ENCODE assay signal across 9 mouse cellular contexts in genomic region chr7:132576891-132577290, GRCm38 (mm10). TPM values are rescaled to one million over a fixed set of nuclear protein-coding genes. Genes with fewer than 3 reads are reported as not detected.
DNase-seq lines count a peak whose midpoint lies in the region; ATAC-seq and TF ChIP-seq lines count a peak whose summit lies in the region.
"Had no signal": no experiment of that assay in that cellular context is flagged by ENCODE, and none has a peak within 500 bp of the region (broad histone marks: within the 10 kb centered on the region; RNA-seq: fewer than 3 reads in every experiment).

No protein-coding gene starts in this region.

- ATAC-seq in megakaryocyte, adult 5-6 weeks (ENCODE audit: poor library complexity, severe bottlenecking), result no peak
- ATAC-seq in limb, embryonic 13.5 days (ENCODE audit: low FRiP score, low read depth), result no peak
- no peak for ATAC-seq in stomach, postnatal 0 days (ENCODE audit: low FRiP score, low TSS enrichment)

- H3K27ac ChIP-seq in gastrocnemius, adult 2 months, result peak overlapping the region; percentile 98
- H3K27ac ChIP-seq in limb, embryonic 13.5 days, result no peak overlapping the region
- H3K27ac ChIP-seq in stomach, postnatal 0 days (replicated peaks), result no peak overlapping the region; the same call in 1 of the 2 replicates

- peak overlapping the region; percentile 70 for H3K4me2 ChIP-seq in limb, embryonic 13.5 days (replicated peaks)
- H3K4me2 ChIP-seq in stomach, postnatal 0 days (replicated peaks; ENCODE audit: low read depth), result peak overlapping the region; percentile 48

- DNase-seq in gastrocnemius, adult 2 months, result no peak
- DNase-seq in gastrocnemius, postnatal 14 days, result no peak
- no peak for DNase-seq in stomach, postnatal 0 days (ENCODE audit: low spot score)
- DNase-seq in left cerebral cortex, adult 9 months (ENCODE audit: low spot score in 2 of 2), result no peak
- no peak for DNase-seq in urinary bladder, adult 2 months (ENCODE audit: low spot score)

- WGBS in limb, embryonic 13.5 days, result 62% methylated on average over 4 of the region's 4 CpGs
- 45% methylated on average over 4 of the region's 4 CpGs for WGBS in stomach, postnatal 0 days

- peak overlapping the region; percentile 98 for H3K4me3 ChIP-seq in gastrocnemius, adult 2 months
- peak overlapping the region; percentile 99 for H3K4me3 ChIP-seq in megakaryocyte, embryonic 14.5 days (replicated peaks)
- no peak overlapping the region for H3K4me3 ChIP-seq in limb, embryonic 13.5 days
- 0 out of 2 replicates have a peak overlapping the region, but pooled peaks have one; percentile 65 for H3K4me3 ChIP-seq in stomach, postnatal 0 days (ENCODE audit: low read depth, low read length)

- no peaks in the 10 kb centered on the region for H3K9me3 ChIP-seq in megakaryocyte, embryonic 14.5 days
- no peaks in the 10 kb centered on the region for H3K9me3 ChIP-seq in limb, embryonic 13.5 days
- no peaks in the 10 kb centered on the region for H3K9me3 ChIP-seq in stomach, postnatal 0 days (ENCODE audit: control insufficient read depth, low read length)

- peak overlapping the region; percentile 46; the same call in 1 of the 2 replicates for H3K9ac ChIP-seq in limb, embryonic 13.5 days
- H3K9ac ChIP-seq in stomach, postnatal 0 days (ENCODE audit: low read length), result no peak overlapping the region

- TF ChIP-seq EP300 in stomach, postnatal 0 days (optimal IDR thresholded peaks at IDR 0.05), result no peak

- peaks cover 28% of the 10 kb centered on the region for H3K27me3 ChIP-seq in megakaryocyte, embryonic 14.5 days (replicated peaks)
- H3K27me3 ChIP-seq in limb, embryonic 13.5 days, result no peaks in the 10 kb centered on the region
- no peaks in the 10 kb centered on the region for H3K27me3 ChIP-seq in stomach, postnatal 0 days (ENCODE audit: control insufficient read depth, insufficient read depth, low read length)

- no peaks in the 10 kb centered on the region for H3K36me3 ChIP-seq in megakaryocyte, embryonic 14.5 days (replicated peaks; ENCODE audit: low read length)
- H3K36me3 ChIP-seq in limb, embryonic 13.5 days, result no peaks in the 10 kb centered on the region
- no peaks in the 10 kb centered on the region for H3K36me3 ChIP-seq in stomach, postnatal 0 days (ENCODE audit: control insufficient read depth, insufficient read depth, low read length)

- intact Hi-C loops in gastrocnemius, adult 2 months (cut with DNase I), result loop anchor here (1.0 to 10.0 kb wide), 3 partner anchors 28 to 238 kb away; partner anchors contain the start of gene Fam53b
- intact Hi-C loops in gastrocnemius, postnatal 14 days (cut with DNase I; ENCODE audit: low total_unique reads), result no loop called here

- H3K4me1 ChIP-seq in megakaryocyte, embryonic 14.5 days, result peaks cover 37% of the 10 kb centered on the region
- H3K4me1 ChIP-seq in limb, embryonic 13.5 days, result peaks cover 36% of the 10 kb centered on the region
- peaks cover 9% of the 10 kb centered on the region for H3K4me1 ChIP-seq in stomach, postnatal 0 days (replicated peaks; ENCODE audit: control insufficient read depth, insufficient read depth)

- TF ChIP-seq CTCF in gastrocnemius, adult 2 months (IDR thresholded peaks at IDR 0.05), result no peak
- TF ChIP-seq CTCF in stomach, postnatal 0 days (IDR thresholded peaks at IDR 0.05; ENCODE audit: low read depth), result no peak

RNA-seq across cellular contexts. Expression of gene Oat, which starts 0.7 kb away (rescaled TPM):
- total RNA-seq in gastrocnemius, adult 2 months (2021), result 100 to 1,000 TPM; 155 to 159 TPM
- total RNA-seq in gastrocnemius, postnatal 14 days (2021), result 100 to 1,000 TPM; 120 to 142 TPM
- polyA plus RNA-seq in megakaryocyte, embryonic 14.5 days (2012; ENCODE audit: insufficient read depth, low replicate concordance), result 0.77 TPM in 1 of 2 replicates, not detected in the other
- 61.8 and 66.0 TPM in 2 replicates for total RNA-seq in megakaryocyte, adult 5-6 weeks (2015)
- total RNA-seq in megakaryocyte, adult 5-6 weeks (2017), result 59.2 and 62.0 TPM in 2 replicates
- polyA plus RNA-seq in limb, embryonic 13.5 days (2015; fragmentation: Nextera tagmentation; extraction: Ambion mirVana), result 214 TPM in 2 replicates
- 139 and 155 TPM in 2 replicates for polyA plus RNA-seq in stomach, postnatal 0 days (2015; fragmentation: Nextera tagmentation; extraction: Ambion mirVana)
- polyA plus RNA-seq in urinary bladder, adult 2 months (2012; rRNA removed), result 192 and 193 TPM in 2 replicates

RNA-seq across cellular contexts. Expression of gene Nkx1-2, which starts 22.5 kb away (rescaled TPM):
- total RNA-seq in gastrocnemius, adult 2 months (2021), result not detected
- total RNA-seq in gastrocnemius, postnatal 14 days (2021), result not detected
- polyA plus RNA-seq in megakaryocyte, embryonic 14.5 days (2012; ENCODE audit: insufficient read depth, low replicate concordance), result not detected in 2 replicates
- total RNA-seq in megakaryocyte, adult 5-6 weeks (2015), result not detected in 2 replicates
- not detected in 2 replicates for total RNA-seq in megakaryocyte, adult 5-6 weeks (2017)
- 0.08 and 0.10 TPM in 2 replicates for polyA plus RNA-seq in limb, embryonic 13.5 days (2015; fragmentation: Nextera tagmentation; extraction: Ambion mirVana)
- polyA plus RNA-seq in stomach, postnatal 0 days (2015; fragmentation: Nextera tagmentation; extraction: Ambion mirVana), result not detected in 2 replicates
- polyA plus RNA-seq in urinary bladder, adult 2 months (2012; rRNA removed), result not detected in 2 replicates
- polyA plus RNA-seq: CD4-positive, CD25-positive, alpha-beta regulatory T cell, adult 4 months had no signal

RNA-seq across cellular contexts. Expression of gene Lhpp, which starts 33.5 kb away (rescaled TPM):
- 10 to 100 TPM; 10.8 to 11.1 TPM for total RNA-seq in gastrocnemius, adult 2 months (2021)
- 10 to 100 TPM; 10.5 to 12.9 TPM for total RNA-seq in gastrocnemius, postnatal 14 days (2021)
- polyA plus RNA-seq in megakaryocyte, embryonic 14.5 days (2012; ENCODE audit: insufficient read depth, low replicate concordance), result 1.3 and 2.5 TPM in 2 replicates
- 5.1 and 6.9 TPM in 2 replicates for total RNA-seq in megakaryocyte, adult 5-6 weeks (2015)
- 5.8 and 6.1 TPM in 2 replicates for total RNA-seq in megakaryocyte, adult 5-6 weeks (2017)
- polyA plus RNA-seq in limb, embryonic 13.5 days (2015; fragmentation: Nextera tagmentation; extraction: Ambion mirVana), result 21.7 and 22.6 TPM in 2 replicates
- polyA plus RNA-seq in stomach, postnatal 0 days (2015; fragmentation: Nextera tagmentation; extraction: Ambion mirVana), result 8.0 and 9.3 TPM in 2 replicates
- 21.0 and 23.7 TPM in 2 replicates for polyA plus RNA-seq in urinary bladder, adult 2 months (2012; rRNA removed)

Comparison
In these comparisons a context has a peak if more than half of its experiments do, and no peak if none do; other contexts are left out.
1. RNA of gene Oat, which starts 0.7 kb away (polyA plus RNA-seq): 214 TPM in limb, embryonic 13.5 days, 192 to 193 TPM in urinary bladder, adult 2 months and 139 to 155 TPM in stomach, postnatal 0 days; 0.77 TPM in megakaryocyte, embryonic 14.5 days; every median in the first group is over 10 times any median in the second.